Mouse (Mus musculus) E14TG2a.4 (cell line): ENCODE data around the gene Myh9.
A peak's percentile ranks its signal among the peaks of the same experiment; 100 is the strongest.
"Not testable (repeated sequence)": the region's sequence is repeated elsewhere in the genome, so short reads cannot be mapped to it uniquely, and the experiment has no call there.

Experiments used
- H3K27me3 ChIP-seq: 2 replicates; pipeline ENCODE4 v1.6.1; 2014; ENCODE audit warnings: low read length, control low read depth; ENCODE audit not compliant: insufficient read depth
- H3K36me3 ChIP-seq: 2 replicates; pipeline ENCODE4 v1.6.1; 2014; ENCODE audit warnings: low read length, control low read depth; ENCODE audit not compliant: insufficient read depth
- H3K4me1 ChIP-seq: replicated peaks from 2 replicates; pipeline ENCODE4 v1.6.1; 2014; ENCODE audit warnings: low read depth, low read length, control low read depth
- H3K4me3 ChIP-seq: replicated peaks from 2 replicates; pipeline ENCODE4 v1.5.1; 2014; ENCODE audit warnings: mild to moderate bottlenecking, low read length
- H3K9me3 ChIP-seq: 2 replicates; pipeline ENCODE4 v1.6.1; 2014; ENCODE audit warnings: low read length, control low read depth
- CTCF ChIP-seq: conservative IDR thresholded peaks from 2 replicates; pipeline ENCODE4 v1.5.1; 2014; ENCODE audit warnings: low read length
- NANOG ChIP-seq: IDR thresholded peaks from 2 replicates; pipeline ENCODE4 v1.6.1; 2014; ENCODE audit warnings: borderline replicate concordance, low read length, mixed read lengths
- POU5F1 ChIP-seq: IDR thresholded peaks from 2 replicates; pipeline ENCODE4 v1.6.1; 2014; ENCODE audit warnings: low read length, borderline replicate concordance

Gene Myh9

DNA sequence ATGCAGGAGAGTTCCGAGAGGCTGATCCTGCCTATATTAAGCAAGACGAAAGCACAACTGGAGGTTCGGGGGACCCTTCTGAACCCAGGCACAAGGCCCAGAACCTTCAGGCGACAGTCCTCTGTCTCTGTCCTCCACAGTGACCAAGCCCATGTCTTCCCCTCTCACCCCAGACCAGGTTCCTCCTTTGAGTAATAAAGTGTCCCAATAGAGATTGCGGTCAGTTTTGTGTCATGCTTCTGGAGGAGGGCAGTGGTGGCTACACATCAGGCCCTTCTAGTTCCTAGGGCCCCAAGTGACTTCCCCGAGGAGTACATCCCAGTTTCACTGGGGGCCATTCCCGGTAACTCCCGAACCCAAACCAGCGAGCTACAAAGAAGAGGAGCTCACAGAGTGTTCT is 32.8 kb upstream of the Myh9 start:
- H3K4me3 ChIP-seq, result no peak overlapping the region
- peaks cover 35% of the 10 kb centered on the region for H3K4me1 ChIP-seq
- H3K27me3 ChIP-seq, result no peaks in the 10 kb centered on the region
- no peaks in the 10 kb centered on the region for H3K9me3 ChIP-seq
- TF ChIP-seq POU5F1, result no peak
- no peak for TF ChIP-seq CTCF
- no peak for TF ChIP-seq NANOG
- no peaks in the 10 kb centered on the region for H3K36me3 ChIP-seq

- H3K36me3 ChIP-seq, result no peaks in the 10 kb centered on the region
- H3K4me1 ChIP-seq, result peaks cover 35% of the 10 kb centered on the region
- no peaks in the 10 kb centered on the region for H3K27me3 ChIP-seq
- TF ChIP-seq POU5F1 (no peak), NANOG (no peak), CTCF (no peak)
- H3K9me3 ChIP-seq, result no peaks in the 10 kb centered on the region
- H3K4me3 ChIP-seq, result no peak overlapping the region
Observed at GRCm38 (mm10) chr15:77874310-77874709, 32.3 kb upstream of the Myh9 start.

DNA sequence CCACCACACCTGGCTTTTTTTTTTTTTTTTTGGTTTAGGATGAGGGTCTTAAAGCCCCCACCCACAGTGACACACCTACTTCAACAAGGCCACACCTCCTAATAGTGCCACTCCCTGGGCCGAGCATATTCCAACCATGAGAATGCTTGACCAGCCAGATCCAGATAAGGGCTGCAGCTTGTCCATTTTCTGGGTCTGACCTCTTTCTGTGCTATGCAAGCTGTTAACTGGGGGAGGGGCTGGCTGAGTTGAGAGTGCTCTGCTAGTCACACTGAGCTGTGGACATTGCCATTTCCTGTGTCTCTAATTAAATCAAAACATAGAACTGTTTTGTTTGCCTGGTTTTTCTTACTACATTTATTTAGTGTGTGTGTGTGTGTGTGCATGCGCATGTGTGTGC is 31.6 kb upstream of the Myh9 start:
- Histone ChIP-seq H3K4me3 (no peak overlapping the region), H3K4me1 (peaks cover 35% of the 10 kb centered on the region), H3K27me3 (no peaks in the 10 kb centered on the region), H3K9me3 (no peaks in the 10 kb centered on the region), H3K36me3 (no peaks in the 10 kb centered on the region)
- TF ChIP-seq POU5F1, result no peak

GRCm38 (mm10) chr15:77872996-77873395 is 31.0 kb upstream of the Myh9 start:
- H3K9me3 ChIP-seq, result no peaks in the 10 kb centered on the region
- TF ChIP-seq NANOG (no peak), POU5F1 (no peak)
- H3K4me3 ChIP-seq, result no peak overlapping the region
- H3K36me3 ChIP-seq, result no peaks in the 10 kb centered on the region
- H3K4me1 ChIP-seq, result peaks cover 40% of the 10 kb centered on the region
- H3K27me3 ChIP-seq, result no peaks in the 10 kb centered on the region

DNA sequence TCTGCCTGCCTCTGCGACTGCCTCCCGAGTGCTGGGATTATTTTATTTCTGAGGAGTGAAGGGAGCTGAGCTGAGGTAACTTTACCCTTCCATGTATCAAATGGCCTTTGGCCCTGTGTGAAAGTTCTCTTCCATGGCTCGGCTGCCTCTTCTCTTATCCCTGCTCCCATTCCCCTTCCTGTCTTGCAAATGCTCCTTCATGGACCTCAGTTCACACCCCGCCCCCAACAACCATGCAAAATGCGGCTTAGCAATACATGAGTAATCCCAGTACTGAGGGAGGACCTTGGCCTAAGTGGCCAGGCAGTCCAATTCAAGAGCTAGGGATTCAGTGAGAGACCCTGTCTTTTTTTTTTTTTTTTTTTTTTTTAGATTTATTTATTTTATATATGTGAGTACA is 26.4 kb upstream of the Myh9 start:
- Histone ChIP-seq H3K9me3 (no peaks in the 10 kb centered on the region), H3K36me3 (no peaks in the 10 kb centered on the region), H3K4me3 (no peak overlapping the region), H3K27me3 (no peaks in the 10 kb centered on the region), H3K4me1 (peaks cover 56% of the 10 kb centered on the region)
- no peak for TF ChIP-seq CTCF
- no peak for TF ChIP-seq NANOG
- TF ChIP-seq POU5F1, result no peak

GRCm38 (mm10) chr15:77867231-77867968 is 25.4 kb upstream of the Myh9 start:
- not testable (repeated sequence) for H3K9me3 ChIP-seq, H3K4me3 ChIP-seq, H3K36me3 ChIP-seq, H3K27me3 ChIP-seq
- H3K4me1 ChIP-seq, result peaks cover 56% of the 10 kb centered on the region

- H3K27me3 ChIP-seq, result no peaks in the 10 kb centered on the region
- no peaks in the 10 kb centered on the region for H3K36me3 ChIP-seq
- H3K9me3 ChIP-seq, result no peaks in the 10 kb centered on the region
- H3K4me3 ChIP-seq, result peak overlapping the region; percentile 53
- H3K4me1 ChIP-seq, result peaks cover 55% of the 10 kb centered on the region
- TF ChIP-seq NANOG (no peak), POU5F1 (no peak), CTCF (no peak)
Observed at GRCm38 (mm10) chr15:77866583-77867220, 24.7 kb upstream of the Myh9 start.

GRCm38 (mm10) chr15:77864063-77864758 is 22.2 kb upstream of the Myh9 start:
- Histone ChIP-seq H3K36me3 (no peaks in the 10 kb centered on the region), H3K4me1 (peaks cover 62% of the 10 kb centered on the region), H3K4me3 (peak overlapping the region; percentile 20; the same call in 1 of the 2 replicates), H3K9me3 (no peaks in the 10 kb centered on the region), H3K27me3 (no peaks in the 10 kb centered on the region)
- TF ChIP-seq POU5F1 (no peak), CTCF (no peak), NANOG (no peak)
